Mouse (Mus musculus) G1E (cell line): ENCODE data around the gene Armc8.

Experiments
- CTCF ChIP-seq: IDR thresholded peaks from 2 replicates; pipeline ENCODE4 v1.5.1; 2012; ENCODE audit warnings: low read depth, low read length, inconsistent platforms, mixed read lengths
- GATA1 ChIP-seq: IDR thresholded peaks from 2 replicates; pipeline ENCODE4 v1.6.1; 2012; ENCODE audit warnings: borderline replicate concordance, low read length, inconsistent platforms, mixed read lengths

DNA sequence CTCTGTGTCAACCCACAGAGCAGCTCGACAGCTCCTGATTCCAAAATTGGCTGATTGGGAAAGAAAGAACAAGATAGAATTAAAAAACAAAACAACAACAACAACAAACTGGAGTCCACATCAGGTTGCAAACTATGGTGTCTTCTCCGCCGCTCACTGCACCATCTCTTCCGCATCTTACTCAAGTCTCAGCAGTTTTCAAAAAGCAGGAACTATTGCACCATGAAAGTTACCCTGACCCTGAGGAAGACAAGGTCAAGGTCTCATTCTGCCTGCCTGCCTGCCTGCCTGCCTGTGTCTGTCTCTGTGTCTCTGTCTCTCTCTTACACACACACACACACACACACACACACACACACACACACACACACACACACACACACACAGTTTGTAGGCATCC lies 69.4 kb downstream of the Armc8 start:
- no peak for TF ChIP-seq CTCF
- TF ChIP-seq GATA1, result no peak
